In the genomic region with DNA sequence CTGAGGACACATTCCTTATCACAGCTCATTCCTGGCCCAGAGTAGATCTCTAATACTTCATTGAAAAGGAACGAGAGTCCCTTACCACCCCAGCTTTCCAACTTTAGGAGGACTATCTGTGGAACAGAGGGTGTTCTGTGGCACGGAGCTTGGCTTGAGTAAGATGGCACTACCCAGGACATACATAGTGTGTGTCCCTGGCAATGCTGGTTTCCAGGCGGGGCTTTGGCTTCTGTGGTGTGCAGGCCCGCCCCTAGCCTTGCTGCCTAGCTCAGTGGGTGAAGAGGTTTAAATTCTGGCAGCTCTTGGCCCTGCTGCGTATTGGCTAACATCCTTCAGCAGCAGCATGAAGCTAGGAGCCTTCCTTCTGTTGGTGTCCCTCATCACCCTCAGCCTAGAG, we compare ENCODE assay signal across 27 mouse cellular contexts. TPM values are rescaled to one million over a fixed set of nuclear protein-coding genes. Genes with fewer than 3 reads are reported as not detected.
DNase-seq lines count a peak whose midpoint lies in the region; ATAC-seq and TF ChIP-seq lines count a peak whose summit lies in the region.
"Had no signal": no experiment of that assay in that cellular context is flagged by ENCODE, and none has a peak within 500 bp of the region (broad histone marks: within the 10 kb centered on the region; RNA-seq: fewer than 3 reads in every experiment).

TSS of gene Wfdc21 (plus strand) at position 260 of the 400 bp plus-strand sequence.

- H3K4me3 ChIP-seq in liver, embryonic 15.5 days (replicated peaks), result peak within 1 kb of the TSS; percentile 15; the same call in 1 of the 2 replicates
- no peak within 1 kb of the TSS for H3K4me3 ChIP-seq in liver, embryonic 12.5 days
- no peak within 1 kb of the TSS for H3K4me3 ChIP-seq in stomach, embryonic 16.5 days (replicated peaks; ENCODE audit: low read length)
- H3K4me3 ChIP-seq in stomach, postnatal 0 days (ENCODE audit: low read depth, low read length), result no peak within 1 kb of the TSS
- H3K4me3 ChIP-seq: embryonic facial prominence, embryonic 12.5 days; forebrain, embryonic 15.5 days; hindbrain, embryonic 13.5 days; liver, embryonic 13.5 days; neural tube, embryonic 15.5 days had no signal

- no peak for TF ChIP-seq CTCF in stomach, postnatal 0 days (IDR thresholded peaks at IDR 0.05; ENCODE audit: low read depth)

- no peaks in the 10 kb centered on the region for H3K36me3 ChIP-seq in liver, embryonic 15.5 days (replicated peaks)
- no peaks in the 10 kb centered on the region for H3K36me3 ChIP-seq in liver, embryonic 12.5 days
- no peaks in the 10 kb centered on the region for H3K36me3 ChIP-seq in stomach, embryonic 16.5 days (ENCODE audit: control insufficient read depth, insufficient read depth, low read length)
- H3K36me3 ChIP-seq in stomach, postnatal 0 days (ENCODE audit: control insufficient read depth, insufficient read depth, low read length), result no peaks in the 10 kb centered on the region
- H3K36me3 ChIP-seq: embryonic facial prominence, embryonic 12.5 days; forebrain, embryonic 15.5 days; hindbrain, embryonic 13.5 days; liver, embryonic 13.5 days; neural tube, embryonic 15.5 days had no signal

- 52% methylated on average over 5 of the region's 5 CpGs for WGBS in liver, embryonic 15.5 days (ENCODE audit: insufficient replicate concordance)
- 63% methylated on average over 5 of the region's 5 CpGs for WGBS in liver, embryonic 12.5 days (ENCODE audit: insufficient replicate concordance)
- WGBS in stomach, embryonic 16.5 days, result 72% methylated on average over 5 of the region's 5 CpGs
- 73% methylated on average over 5 of the region's 5 CpGs for WGBS in stomach, postnatal 0 days

- H3K9me3 ChIP-seq in liver, embryonic 15.5 days (replicated peaks), result no peaks in the 10 kb centered on the region
- H3K9me3 ChIP-seq in liver, embryonic 12.5 days (replicated peaks), result no peaks in the 10 kb centered on the region; the same call in 1 of the 2 replicates
- no peaks in the 10 kb centered on the region for H3K9me3 ChIP-seq in stomach, embryonic 16.5 days (replicated peaks; ENCODE audit: control insufficient read depth, low read length)
- no peaks in the 10 kb centered on the region for H3K9me3 ChIP-seq in stomach, postnatal 0 days (ENCODE audit: control insufficient read depth, low read length)
- H3K9me3 ChIP-seq: embryonic facial prominence, embryonic 12.5 days; forebrain, embryonic 15.5 days; hindbrain, embryonic 13.5 days; liver, embryonic 13.5 days; neural tube, embryonic 15.5 days had no signal

- no peak within 1 kb of the TSS for H3K4me2 ChIP-seq in liver, embryonic 15.5 days
- no peak within 1 kb of the TSS for H3K4me2 ChIP-seq in liver, embryonic 12.5 days
- no peak within 1 kb of the TSS for H3K4me2 ChIP-seq in stomach, embryonic 16.5 days (ENCODE audit: low read depth, low read length)
- no peak within 1 kb of the TSS for H3K4me2 ChIP-seq in stomach, postnatal 0 days (replicated peaks; ENCODE audit: low read depth)
- H3K4me2 ChIP-seq: embryonic facial prominence, embryonic 12.5 days; forebrain, embryonic 15.5 days; heart, embryonic 11.5 days; hindbrain, embryonic 13.5 days; liver, embryonic 13.5 days; neural tube, embryonic 15.5 days had no signal

- peaks cover 4% of the 10 kb centered on the region; the same call in 1 of the 2 replicates for H3K27me3 ChIP-seq in liver, embryonic 15.5 days
- peaks cover 46% of the 10 kb centered on the region for H3K27me3 ChIP-seq in liver, embryonic 12.5 days (replicated peaks)
- no peaks in the 10 kb centered on the region for H3K27me3 ChIP-seq in stomach, embryonic 16.5 days (ENCODE audit: control insufficient read depth, insufficient read depth, low read length)
- H3K27me3 ChIP-seq in stomach, postnatal 0 days (ENCODE audit: control insufficient read depth, insufficient read depth, low read length), result no peaks in the 10 kb centered on the region

- peaks cover 12% of the 10 kb centered on the region for H3K4me1 ChIP-seq in liver, embryonic 15.5 days (replicated peaks)
- H3K4me1 ChIP-seq in liver, embryonic 12.5 days, result no peaks in the 10 kb centered on the region
- H3K4me1 ChIP-seq in stomach, embryonic 16.5 days (ENCODE audit: control insufficient read depth, insufficient read depth, low read length), result no peaks in the 10 kb centered on the region
- no peaks in the 10 kb centered on the region for H3K4me1 ChIP-seq in stomach, postnatal 0 days (replicated peaks; ENCODE audit: control insufficient read depth, insufficient read depth)
- H3K4me1 ChIP-seq: embryonic facial prominence, embryonic 12.5 days; forebrain, embryonic 15.5 days; hindbrain, embryonic 13.5 days; liver, embryonic 13.5 days; neural tube, embryonic 15.5 days had no signal

- no peak for ATAC-seq in liver, embryonic 15.5 days (ENCODE audit: insufficient read depth)
- no peak for ATAC-seq in liver, embryonic 12.5 days
- ATAC-seq in stomach, embryonic 16.5 days (ENCODE audit: insufficient read depth, low FRiP score), result no peak
- ATAC-seq in stomach, postnatal 0 days (ENCODE audit: low FRiP score, low TSS enrichment), result no peak
- 0 out of 2 replicates have a peak, but pooled peaks have one; percentile 19 for ATAC-seq in erythroid progenitor cell, adult 5-6 weeks (replicated peaks; ENCODE audit: low FRiP score, poor library complexity, severe bottlenecking)
- no peak; the same call in 1 of the 2 replicates for ATAC-seq in megakaryocyte progenitor cell, adult 5-6 weeks (replicated peaks; ENCODE audit: poor library complexity)
- ATAC-seq: forebrain, embryonic 15.5 days; inflammation-experienced regulatory T-cells, adult 6 months had no signal

- no peak for DNase-seq in stomach, postnatal 0 days (ENCODE audit: low spot score)
- no peak for DNase-seq in kidney, postnatal 10 days
- DNase-seq in gastrocnemius, postnatal 10 days, result no peak
- DNase-seq: cerebellum, adult 9-10 months; gastrocnemius, postnatal 36 days; heart, postnatal 10 days; kidney, adult 2 months; kidney, postnatal 14 days; liver, embryonic 13.5 days; midbrain, embryonic 14.5 days; right cerebral cortex, postnatal 25 days; thymus, postnatal 36 days had no signal

- H3K27ac ChIP-seq in liver, embryonic 15.5 days (replicated peaks), result peak within 1 kb of the TSS; percentile 45
- H3K27ac ChIP-seq in liver, embryonic 12.5 days, result no peak within 1 kb of the TSS
- H3K27ac ChIP-seq in stomach, embryonic 16.5 days (ENCODE audit: low read length), result no peak within 1 kb of the TSS
- no peak within 1 kb of the TSS for H3K27ac ChIP-seq in stomach, postnatal 0 days (replicated peaks)
- H3K27ac ChIP-seq: embryonic facial prominence, embryonic 12.5 days; forebrain, embryonic 15.5 days; hindbrain, embryonic 13.5 days; liver, embryonic 13.5 days; macrophage; neural tube, embryonic 15.5 days had no signal

- TF ChIP-seq EP300 in stomach, postnatal 0 days (optimal IDR thresholded peaks at IDR 0.05), result no peak

- H3K9ac ChIP-seq in liver, embryonic 15.5 days, result no peak within 1 kb of the TSS
- H3K9ac ChIP-seq in liver, embryonic 12.5 days, result no peak within 1 kb of the TSS
- no peak within 1 kb of the TSS for H3K9ac ChIP-seq in stomach, embryonic 16.5 days (ENCODE audit: low read length)
- no peak within 1 kb of the TSS for H3K9ac ChIP-seq in stomach, postnatal 0 days (ENCODE audit: low read length)
- H3K9ac ChIP-seq: embryonic facial prominence, embryonic 12.5 days; forebrain, embryonic 15.5 days; hindbrain, embryonic 13.5 days; liver, embryonic 13.5 days; neural tube, embryonic 15.5 days had no signal

RNA-seq across cellular contexts. Expression of gene Wfdc21, which starts in this region (rescaled TPM):
- 45.7 and 46.2 TPM in 2 replicates for polyA plus RNA-seq in liver, embryonic 15.5 days (2015; fragmentation: Nextera tagmentation; extraction: Ambion mirVana)
- polyA plus RNA-seq in liver, embryonic 12.5 days (2016; fragmentation: Nextera tagmentation; extraction: Ambion mirVana), result 3.3 and 4.1 TPM in 2 replicates
- polyA plus RNA-seq in stomach, embryonic 16.5 days (2015; fragmentation: Nextera tagmentation; extraction: Ambion mirVana), result 5.6 and 11.0 TPM in 2 replicates
- polyA plus RNA-seq in stomach, postnatal 0 days (2015; fragmentation: Nextera tagmentation; extraction: Ambion mirVana), result 3.1 and 3.4 TPM in 2 replicates
- total RNA-seq in erythroid progenitor cell, adult 5-6 weeks (2015; ENCODE audit: low replicate concordance), result 132 and 167 TPM in 2 replicates
- total RNA-seq in erythroid progenitor cell, adult 5-6 weeks (2017; ENCODE audit: low replicate concordance), result 99.0 and 117 TPM in 2 replicates
- 110 and 215 TPM in 2 replicates for total RNA-seq in megakaryocyte progenitor cell, adult 5-6 weeks (2015)
- total RNA-seq in megakaryocyte progenitor cell, adult 5-6 weeks (2017), result 88.5 and 189 TPM in 2 replicates
- not detected for total RNA-seq in gastrocnemius, postnatal 10 days (2021)
- total RNA-seq: gastrocnemius, postnatal 36 days; heart, postnatal 10 days; left cerebral cortex, adult 18-20 months; left cerebral cortex, postnatal 36 days had no signal
- polyA plus RNA-seq: cortical plate, adult 2 months; embryonic facial prominence, embryonic 12.5 days; forebrain, embryonic 15.5 days; heart, embryonic 11.5 days; hindbrain, embryonic 13.5 days; inflammation-experienced regulatory T-cells, adult 6 months; midbrain, embryonic 14.5 days had no signal

Comparison
In these comparisons a context has a peak if more than half of its experiments do, and no peak if none do; other contexts are left out.
1. RNA of gene Wfdc21 (total RNA-seq): 88.5 to 215 TPM in megakaryocyte progenitor cell, adult 5-6 weeks and 99.0 to 167 TPM in erythroid progenitor cell, adult 5-6 weeks; not detected in gastrocnemius, postnatal 10 days; every median in the first group is over 10 times any median in the second.